Mouse (Mus musculus) bone marrow macrophage, adult 2 months (primary cell): Measurements from ENCODE around the gene Rrp8. TPM values are rescaled to one million over a fixed set of nuclear protein-coding genes. Genes with fewer than 3 reads are reported as not detected.

Experiments used
- H3K27ac ChIP-seq: 2 replicates; pipeline ENCODE4 v1.5.1; 2012; ENCODE audit warnings: low read depth, low read length; ENCODE audit not compliant: insufficient read depth
- H3K4me1 ChIP-seq: 2 replicates; pipeline ENCODE4 v1.6.1; 2012; ENCODE audit warnings: low read length; ENCODE audit not compliant: control insufficient read depth, insufficient read depth
- H3K4me3 ChIP-seq: 2 replicates; pipeline ENCODE4 v1.5.1; 2012; ENCODE audit warnings: mild to moderate bottlenecking, low read length, moderate library complexity; ENCODE audit not compliant: insufficient read depth
- CTCF ChIP-seq: IDR thresholded peaks from 2 replicates; pipeline ENCODE4 v1.5.1; 2012; ENCODE audit warnings: low read depth, mild to moderate bottlenecking, low read length, moderate library complexity
- POLR2A ChIP-seq: IDR thresholded peaks from 2 replicates; pipeline ENCODE4 v1.6.1; 2012; ENCODE audit warnings: mild to moderate bottlenecking, low read depth, low read length, borderline replicate concordance
- polyA plus RNA-seq: library from polyadenylated mRNA; stranded (reverse); fragments of >200 nt; gene quantifications from 2 replicates; pipeline ENCODE4 v1.2.4, GENCODE M21; 2012; ENCODE audit not compliant: missing spikeins, insufficient read depth, insufficient read length

Gene Rrp8
- polyA plus RNA-seq, 1 experiment: 13.9 TPM

DNA sequence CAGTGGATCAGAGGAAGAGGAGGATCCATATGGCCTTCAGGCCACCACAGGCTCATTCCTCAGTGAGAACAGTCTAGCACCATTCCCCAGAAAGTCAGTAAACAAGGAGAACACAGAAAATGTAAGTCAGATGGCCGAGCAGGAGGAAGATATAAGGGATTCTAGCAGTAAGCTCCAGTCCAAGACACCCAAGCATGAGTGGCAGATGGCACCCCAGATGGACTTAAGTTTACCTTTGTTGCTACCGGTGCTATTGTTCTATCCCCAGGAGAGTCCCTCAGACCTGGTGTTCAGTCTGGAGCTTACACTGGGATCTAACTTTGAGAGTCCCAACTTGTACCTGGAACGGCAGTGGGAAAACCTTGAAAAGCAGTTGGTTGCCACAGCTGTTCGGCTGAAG, 33.4 kb downstream of the Rrp8 start:
- Histone ChIP-seq H3K4me3 (no peak overlapping the region), H3K27ac (no peak overlapping the region), H3K4me1 (no peaks in the 10 kb centered on the region)
- TF ChIP-seq POLR2A: no peak
- no peak for TF ChIP-seq CTCF

GRCm38 (mm10) chr7:105703184-105703583, 34.0 kb downstream of the Rrp8 start:
- no peak overlapping the region for H3K4me3 ChIP-seq
- TF ChIP-seq POLR2A (no peak), CTCF (no peak)
- H3K4me1 ChIP-seq: no peaks in the 10 kb centered on the region
- no peak overlapping the region for H3K27ac ChIP-seq

DNA sequence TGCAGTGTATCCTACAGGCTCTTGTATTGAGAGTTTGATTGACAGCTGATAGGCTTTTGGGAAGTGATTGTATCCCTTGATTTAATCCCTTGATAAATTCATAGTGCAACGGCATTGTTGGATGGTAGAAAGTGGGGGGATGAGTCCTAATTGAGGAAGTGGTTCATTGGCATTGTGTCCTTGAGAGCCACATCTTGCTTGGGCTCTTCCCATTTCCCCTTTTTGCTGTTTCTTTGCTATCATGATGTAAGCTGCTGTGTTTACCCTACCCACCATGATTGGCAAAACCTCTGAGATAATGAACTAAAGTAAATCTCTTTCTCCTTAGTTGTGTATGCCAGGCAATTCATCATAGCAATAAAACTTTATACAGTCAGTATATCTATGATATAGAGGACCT, 46.3 kb downstream of the Rrp8 start:
- peaks cover 2% of the 10 kb centered on the region; the same call in 1 of the 2 replicates for H3K4me1 ChIP-seq
- no peak for TF ChIP-seq POLR2A
- TF ChIP-seq CTCF: no peak
- no peak overlapping the region for H3K4me3 ChIP-seq
- H3K27ac ChIP-seq: no peak overlapping the region

- no peak for TF ChIP-seq POLR2A
- no peak for TF ChIP-seq CTCF
- Histone ChIP-seq H3K4me3 (no peak overlapping the region), H3K4me1 (peaks cover 2% of the 10 kb centered on the region; the same call in 1 of the 2 replicates), H3K27ac (no peak overlapping the region)
Measured at GRCm38 (mm10) chr7:105685541-105686197, 51.5 kb downstream of the Rrp8 start.

Other genes starting within 250 kb of the Rrp8 start
- gene Smpd1, start 183.0 kb downstream of the Rrp8 start, polyA plus RNA-seq: 26.4 and 28.0 TPM in 2 replicates
- 0.52 and 1.1 TPM in 2 replicates for gene Apbb1, start 155.7 kb downstream of the Rrp8 start, polyA plus RNA-seq
- gene Hpx, start 137.2 kb downstream of the Rrp8 start, polyA plus RNA-seq: 0.50 TPM in 1 of 2 replicates, not detected in the other
- gene Trim3, start 103.8 kb downstream of the Rrp8 start, polyA plus RNA-seq: 66.8 and 66.9 TPM in 2 replicates
- 129 and 148 TPM in 2 replicates for gene Timm10b, start 97.3 kb downstream of the Rrp8 start, polyA plus RNA-seq
- gene Arfip2, start 97.0 kb downstream of the Rrp8 start, polyA plus RNA-seq: 31.7 and 36.4 TPM in 2 replicates
- 4.4 and 7.0 TPM in 2 replicates for gene Gm45799, start 96.8 kb downstream of the Rrp8 start, polyA plus RNA-seq
- gene Dnhd1, start 86.6 kb downstream of the Rrp8 start, polyA plus RNA-seq: 3.7 and 5.8 TPM in 2 replicates
- gene Ilk, start 793 bp downstream of the Rrp8 start, polyA plus RNA-seq: 206 and 213 TPM in 2 replicates
- 120 and 133 TPM in 2 replicates for gene Taf10, start 7.0 kb upstream of the Rrp8 start, polyA plus RNA-seq
- gene Tpp1, start 14.8 kb upstream of the Rrp8 start, polyA plus RNA-seq: 257 and 299 TPM in 2 replicates
- 0.49 and 1.0 TPM in 2 replicates for gene Dchs1, start 50.3 kb upstream of the Rrp8 start, polyA plus RNA-seq
- 53.7 and 62.8 TPM in 2 replicates for gene Mrpl17, start 73.7 kb upstream of the Rrp8 start, polyA plus RNA-seq
- 79.1 and 95.8 TPM in 2 replicates for gene Gm4070, start 216.6 kb upstream of the Rrp8 start, polyA plus RNA-seq